Mouse (Mus musculus) liver, postnatal 0 days (tissue): Measurements from ENCODE around the gene Ipo4. TPM values are rescaled to one million over a fixed set of nuclear protein-coding genes. Genes with fewer than 3 reads are reported as not detected.
A peak's percentile ranks its signal among the peaks of the same experiment; 100 is the strongest.

Experiments used
- ATAC-seq: fragments of 200-750 bp; cut with Nextera tagmentation; 2 replicates; pipeline ENCODE4 v1.8.0; 2017; ENCODE audit warnings: mild to moderate bottlenecking, moderate library complexity
- DNase-seq: peaks from one replicate; pipeline ENCODE4 v3.0.0-alpha.2; 2016
- H3K27ac ChIP-seq: fragments of 300-500 bp; sonication (generic); 2 replicates; pipeline ENCODE4 v1.5.1; 2014; ENCODE audit warnings: antibody characterized with exemption, moderate library complexity, mild to moderate bottlenecking, low read depth
- H3K27me3 ChIP-seq: fragments of 300-500 bp; sonication (generic); 2 replicates; pipeline ENCODE4 v1.6.1; 2014; ENCODE audit warnings: low read length, control low read depth, mixed read lengths; ENCODE audit not compliant: insufficient read depth
- H3K36me3 ChIP-seq: fragments of 300-500 bp; sonication (generic); replicated peaks from 2 replicates; pipeline ENCODE4 v1.6.1; 2014; ENCODE audit warnings: mild to moderate bottlenecking, control low read depth, low read length, moderate library complexity, mixed read lengths; ENCODE audit not compliant: insufficient read depth
- H3K4me1 ChIP-seq: fragments of 300-500 bp; sonication (generic); 2 replicates; pipeline ENCODE4 v1.6.1; 2014; ENCODE audit warnings: antibody characterized with exemption, mild to moderate bottlenecking, control low read depth; ENCODE audit not compliant: insufficient read depth
- H3K4me2 ChIP-seq: fragments of 300-500 bp; sonication (generic); 2 replicates; pipeline ENCODE4 v1.6.1; 2014; ENCODE audit warnings: low read depth, mild to moderate bottlenecking, low read length, moderate library complexity, mixed read lengths
- H3K4me3 ChIP-seq: fragments of 300-500 bp; sonication (generic); 2 replicates; pipeline ENCODE4 v1.5.1; 2014; ENCODE audit warnings: low read depth, low read length
- H3K9ac ChIP-seq: fragments of 300-500 bp; sonication (generic); replicated peaks from 2 replicates; pipeline ENCODE4 v1.6.1; 2014; ENCODE audit warnings: mild to moderate bottlenecking, moderate library complexity
- H3K9me3 ChIP-seq: fragments of 300-500 bp; sonication (generic); 2 replicates; pipeline ENCODE4 v1.6.1; 2016; ENCODE audit warnings: mild to moderate bottlenecking, control low read depth, low read length, mixed read lengths
- CTCF ChIP-seq: sonication (generic); IDR thresholded peaks from 2 replicates; pipeline ENCODE4 v1.5.1; 2016; ENCODE audit warnings: antibody characterized with exemption, low read depth
- EP300 ChIP-seq: IDR thresholded peaks from 2 replicates; pipeline ENCODE4 v1.6.1; 2016; ENCODE audit warnings: antibody characterized with exemption, low read depth, mild to moderate bottlenecking
- WGBS: fragments of 180-500 bp; shearing (Covaris S2); extraction: QIAGEN DNeasy Blood & Tissue Kit; methylation state at CpG from one replicate; pipeline ENCODE4 v1.1.7; 2014; ENCODE audit not compliant: insufficient replicate concordance; 5-methylcytosine and 5-hydroxymethylcytosine counted together
- polyA plus RNA-seq: library from polyadenylated mRNA; unstranded; fragments of >200 nt; fragmentation: Nextera tagmentation; extraction: Ambion mirVana; gene quantifications from 2 replicates; pipeline ENCODE4 v1.2.1, GENCODE M21; 2015

Ipo4 gene
- polyA plus RNA-seq = 14.7 and 16.6 TPM in 2 replicates

DNA sequence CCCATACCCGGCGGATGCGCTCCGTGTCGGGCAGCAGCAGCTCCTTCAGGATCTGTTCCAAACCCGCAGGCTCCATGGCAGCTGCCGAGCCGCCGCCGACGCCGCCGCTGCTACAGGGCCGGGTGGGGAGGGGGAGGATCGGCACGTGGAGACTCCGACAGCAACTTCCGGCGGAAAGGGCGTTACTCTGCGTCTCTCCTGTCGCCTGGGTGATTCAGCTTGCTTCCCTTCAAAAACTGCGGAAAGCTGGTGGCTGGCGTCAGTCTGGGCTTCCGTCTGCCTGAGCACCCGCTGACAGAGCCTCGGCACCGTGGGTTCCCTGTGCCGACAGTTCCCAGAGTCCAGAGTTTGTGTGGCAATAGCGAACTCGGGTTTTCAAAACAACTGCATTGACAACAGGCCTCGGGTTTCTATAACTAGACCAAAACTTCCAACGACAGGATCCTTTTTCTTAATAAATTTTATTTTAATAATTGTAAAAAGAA is at the start of gene Ipo4:
Ipo4 (minus strand) TSS at position 435 of the 485 bp plus-strand sequence.
- H3K4me3 ChIP-seq = peak within 1 kb of the TSS; percentile 55
- 1% methylated on average over 33 of the region's 33 CpGs for WGBS
- TF ChIP-seq CTCF (no peak), EP300 (0 out of 2 replicates have a peak, but pooled peaks have one; percentile 16)
- ATAC-seq (peak; percentile 95), DNase-seq (peak; percentile 92)
- H3K27ac ChIP-seq = peak within 1 kb of the TSS; percentile 53; the same call in 1 of the 2 replicates
- H3K9ac ChIP-seq = peak within 1 kb of the TSS; percentile 61
- peaks cover 69% of the 10 kb centered on the region for H3K36me3 ChIP-seq
- H3K4me2 ChIP-seq = peak within 1 kb of the TSS; percentile 82
- H3K27me3 ChIP-seq = no peaks in the 10 kb centered on the region
- peaks cover 7% of the 10 kb centered on the region for H3K4me1 ChIP-seq
- H3K9me3 ChIP-seq = no peaks in the 10 kb centered on the region

DNA sequence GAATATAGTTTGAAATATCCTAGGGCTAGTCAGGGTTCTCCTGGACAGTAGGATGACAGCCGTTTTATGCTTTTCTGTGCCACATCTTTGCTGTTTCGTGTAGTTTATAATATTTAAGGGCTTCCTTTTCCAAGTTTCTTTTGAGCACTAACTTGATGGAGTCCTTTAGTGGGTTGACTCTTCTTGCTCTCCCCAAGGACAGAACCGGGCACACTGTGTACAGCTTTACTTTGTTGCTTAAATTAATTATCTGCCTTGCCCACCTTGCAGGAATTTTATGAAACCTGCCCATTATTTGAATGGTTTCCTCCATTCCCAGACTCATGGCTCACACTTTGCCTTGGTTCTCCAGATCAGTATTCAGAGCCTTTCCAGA is 46.3 kb upstream of the Ipo4 start:
- H3K4me1 ChIP-seq = peaks cover 10% of the 10 kb centered on the region; the same call in 1 of the 2 replicates
- WGBS = 11% methylated on average over 3 of the region's 3 CpGs
- ATAC-seq = peak; percentile 3
- H3K36me3 ChIP-seq = peaks cover 33% of the 10 kb centered on the region
- no peak for TF ChIP-seq EP300
- TF ChIP-seq CTCF = no peak
- peak overlapping the region; percentile 73 for H3K4me3 ChIP-seq
- peak overlapping the region; percentile 64 for H3K9ac ChIP-seq
- peak overlapping the region; percentile 76 for H3K4me2 ChIP-seq
- DNase-seq = no peak
- H3K27ac ChIP-seq = peak overlapping the region; percentile 82
- no peaks in the 10 kb centered on the region for H3K9me3 ChIP-seq
- H3K27me3 ChIP-seq = no peaks in the 10 kb centered on the region

DNA sequence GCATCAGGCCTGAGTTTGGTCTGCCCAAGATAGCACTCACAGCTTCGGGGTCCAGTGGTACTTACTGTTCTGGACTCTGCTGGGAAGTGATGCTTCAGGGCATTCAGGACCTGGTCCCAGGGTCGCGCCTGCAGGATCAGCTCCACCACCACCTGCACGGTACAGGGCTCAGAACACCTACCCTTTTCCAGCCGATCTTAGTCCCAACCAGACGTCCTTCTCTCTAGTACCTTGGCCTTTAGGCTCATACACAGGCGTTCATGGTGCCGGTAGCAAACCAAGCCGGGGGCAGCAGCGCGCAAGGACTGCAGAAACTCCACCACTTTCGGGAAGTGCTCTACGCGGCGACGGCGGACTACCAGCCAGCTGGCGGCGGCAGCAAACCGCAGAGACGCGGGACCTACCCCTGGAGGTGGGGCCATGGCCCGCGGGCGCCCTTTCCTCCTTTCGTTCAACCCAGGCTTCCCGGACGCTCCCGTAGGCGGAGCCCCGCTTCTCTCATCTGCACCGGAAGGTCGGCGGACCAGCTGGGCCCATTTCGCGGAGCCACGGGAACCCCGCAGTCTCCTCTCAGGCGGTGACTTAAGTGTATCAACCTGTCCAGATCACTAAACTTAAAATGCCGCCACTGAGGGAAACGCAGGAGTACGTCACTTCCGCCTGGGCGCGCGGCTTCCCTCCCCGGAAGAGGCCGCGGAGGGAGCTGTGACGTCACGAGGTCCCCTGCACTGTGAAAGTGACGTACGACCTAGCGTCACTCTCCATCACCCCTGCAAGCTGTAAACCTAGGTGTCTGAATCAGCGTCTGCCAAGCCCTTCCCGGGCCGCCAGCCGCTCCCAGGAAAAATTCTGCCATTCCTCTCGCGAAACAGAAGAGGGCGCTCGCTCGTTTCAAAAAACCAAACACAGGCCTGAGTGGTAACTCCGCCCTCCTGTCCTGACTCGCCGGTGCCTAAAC is 45.7 kb upstream of the Ipo4 start, which contains the start of gene Tinf2:
Tinf2 (minus strand) TSS at position 661 of the 958 bp plus-strand sequence.
- H3K4me1 ChIP-seq = peaks cover 10% of the 10 kb centered on the region; the same call in 1 of the 2 replicates
- TF ChIP-seq EP300 = peak; percentile 79
- peak; percentile 91 for TF ChIP-seq CTCF
- peak within 1 kb of the TSS; percentile 76 for H3K4me2 ChIP-seq
- H3K36me3 ChIP-seq = peaks cover 39% of the 10 kb centered on the region
- 3% methylated on average over 66 of the region's 66 CpGs for WGBS
- H3K9me3 ChIP-seq = no peaks in the 10 kb centered on the region
- no peaks in the 10 kb centered on the region for H3K27me3 ChIP-seq
- peak; percentile 96 for DNase-seq
- H3K9ac ChIP-seq = peak within 1 kb of the TSS; percentile 78
- H3K4me3 ChIP-seq = peak within 1 kb of the TSS; percentile 73
- peak; percentile 96 for ATAC-seq
- peak within 1 kb of the TSS; percentile 82 for H3K27ac ChIP-seq

DNA sequence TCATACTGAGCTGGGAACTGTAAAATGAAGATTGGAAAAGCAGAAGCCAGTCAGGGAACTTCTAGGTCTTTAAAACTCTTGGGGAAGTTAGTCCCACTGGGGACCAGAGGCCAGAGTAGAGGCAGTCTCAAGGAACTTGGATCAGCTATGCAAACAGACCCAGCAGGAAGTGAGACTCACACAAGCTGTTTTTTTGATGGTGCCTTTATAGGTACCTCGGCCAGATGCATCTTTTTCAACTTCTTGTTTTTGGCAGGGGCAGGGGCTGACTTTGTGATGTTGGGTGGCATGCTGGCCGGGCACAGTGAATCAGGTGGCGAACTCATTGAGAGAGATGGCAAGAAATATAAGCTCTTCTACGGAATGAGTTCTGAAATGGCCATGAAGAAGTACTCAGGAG is 41.9 kb upstream of the Ipo4 start:
- no peak overlapping the region for H3K27ac ChIP-seq
- TF ChIP-seq CTCF (no peak), EP300 (no peak)
- no peak overlapping the region for H3K9ac ChIP-seq
- no peak overlapping the region for H3K4me2 ChIP-seq
- DNase-seq (no peak), ATAC-seq (no peak)
- H3K27me3 ChIP-seq = no peaks in the 10 kb centered on the region
- peaks cover 19% of the 10 kb centered on the region; the same call in 1 of the 2 replicates for H3K4me1 ChIP-seq
- no peak overlapping the region for H3K4me3 ChIP-seq
- no peaks in the 10 kb centered on the region for H3K9me3 ChIP-seq
- WGBS = 80% methylated on average over 4 of the region's 4 CpGs
- H3K36me3 ChIP-seq = peaks cover 54% of the 10 kb centered on the region

DNA sequence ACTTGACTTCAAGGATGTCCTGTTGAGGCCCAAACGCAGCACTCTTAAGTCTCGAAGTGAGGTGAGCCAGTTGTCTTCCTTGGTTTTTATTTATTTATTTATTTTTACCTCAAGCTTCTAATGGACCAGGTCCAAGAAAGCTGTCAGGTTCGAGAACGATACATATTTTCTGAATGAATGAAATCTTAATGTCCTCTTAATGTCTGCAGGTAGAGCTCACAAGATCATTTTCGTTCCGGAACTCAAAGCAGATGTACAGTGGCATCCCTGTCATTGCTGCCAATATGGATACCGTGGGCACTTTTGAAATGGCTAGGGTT is 36.9 kb upstream of the Ipo4 start:
- ATAC-seq (no peak), DNase-seq (no peak)
- Histone ChIP-seq H3K4me1 (peaks cover 13% of the 10 kb centered on the region), H3K27ac (peak overlapping the region; percentile 78; the same call in 1 of the 2 replicates), H3K4me3 (peak overlapping the region; percentile 68), H3K4me2 (peak overlapping the region; percentile 79), H3K9ac (peak overlapping the region; percentile 68; the same call in 1 of the 2 replicates), H3K27me3 (no peaks in the 10 kb centered on the region), H3K36me3 (peaks cover 26% of the 10 kb centered on the region), H3K9me3 (no peaks in the 10 kb centered on the region)
- TF ChIP-seq CTCF (no peak), EP300 (no peak)
- 62% methylated on average over 7 of the region's 7 CpGs for WGBS
